Mouse (Mus musculus) CD4-positive, CD25-positive, alpha-beta regulatory T cell, adult 2 months (primary cell): ENCODE measurements at regions not wholly inside any gene's neighbourhood (a gene's known extent, or its start where the extent isn't known, plus 50 kb on each side); places are given as distances from the start of the nearest gene placed in this dataset.
A peak's percentile ranks its signal among the peaks of the same experiment; 100 is the strongest.
"Not testable (repeated sequence)": the region's sequence is repeated elsewhere in the genome, so short reads cannot be mapped to it uniquely, and the experiment has no call there.

Experiments
- DNase-seq: peaks from one replicate; pipeline ENCODE4 v3.0.0-alpha.2; 2012; ENCODE audit warnings: low read depth, low spot score

GRCm38 (mm10) chr12:70658106-70658505, 167.2 kb upstream of the Frmd6 start:
- no peak for DNase-seq

GRCm38 (mm10) chr12:70660388-70660787, 164.9 kb upstream of the Frmd6 start:
- DNase-seq, result no peak

- DNase-seq, result not testable (repeated sequence)
Observed at GRCm38 (mm10) chr12:70668158-70668557, 157.2 kb upstream of the Frmd6 start.

GRCm38 (mm10) chr12:70672115-70672514, 153.2 kb upstream of the Frmd6 start:
- no peak for DNase-seq

- DNase-seq, result no peak
Observed at GRCm38 (mm10) chr12:70673188-70673587, 152.1 kb upstream of the Frmd6 start.

- DNase-seq, result no peak
Observed at GRCm38 (mm10) chr12:70674144-70674543, 151.2 kb upstream of the Frmd6 start.

GRCm38 (mm10) chr12:70675846-70676245, 149.5 kb upstream of the Frmd6 start:
- DNase-seq, result no peak

- DNase-seq, result no peak
Observed at GRCm38 (mm10) chr12:70679701-70680425, 145.5 kb upstream of the Frmd6 start.

GRCm38 (mm10) chr12:70681407-70681990, 143.8 kb upstream of the Frmd6 start:
- peak; percentile 22 for DNase-seq

- no peak for DNase-seq
Observed at GRCm38 (mm10) chr12:70684354-70684753, 141.0 kb upstream of the Frmd6 start.

- no peak for DNase-seq
Observed at GRCm38 (mm10) chr12:70685432-70685831, 139.9 kb upstream of the Frmd6 start.

GRCm38 (mm10) chr12:70686337-70686736, 139.0 kb upstream of the Frmd6 start:
- no peak for DNase-seq

- no peak for DNase-seq
Observed at GRCm38 (mm10) chr12:70686971-70687370, 138.3 kb upstream of the Frmd6 start.

- DNase-seq, result no peak
Observed at GRCm38 (mm10) chr12:70695162-70695561, 130.2 kb upstream of the Frmd6 start.

- DNase-seq, result no peak
Observed at GRCm38 (mm10) chr12:70696256-70696655, 129.1 kb upstream of the Frmd6 start.

- peak; percentile 25 for DNase-seq
Observed at GRCm38 (mm10) chr12:70698466-70698865, 126.8 kb upstream of the Frmd6 start.

GRCm38 (mm10) chr12:70702473-70702872, 122.8 kb upstream of the Frmd6 start:
- DNase-seq, result no peak

- DNase-seq, result no peak
Observed at GRCm38 (mm10) chr12:70706806-70707628, 118.3 kb upstream of the Frmd6 start.

- DNase-seq, result no peak
Observed at GRCm38 (mm10) chr12:70707629-70708289, 117.6 kb upstream of the Frmd6 start.

- no peak for DNase-seq
Observed at GRCm38 (mm10) chr12:70708290-70708668, 117.0 kb upstream of the Frmd6 start.

GRCm38 (mm10) chr12:70710311-70710710, 115.0 kb upstream of the Frmd6 start:
- DNase-seq, result no peak

- DNase-seq, result peak; percentile 21
Observed at GRCm38 (mm10) chr12:70711030-70711429, 114.3 kb upstream of the Frmd6 start.
